Mouse (Mus musculus): ENCODE results near the gene Fam193a.

DNA sequence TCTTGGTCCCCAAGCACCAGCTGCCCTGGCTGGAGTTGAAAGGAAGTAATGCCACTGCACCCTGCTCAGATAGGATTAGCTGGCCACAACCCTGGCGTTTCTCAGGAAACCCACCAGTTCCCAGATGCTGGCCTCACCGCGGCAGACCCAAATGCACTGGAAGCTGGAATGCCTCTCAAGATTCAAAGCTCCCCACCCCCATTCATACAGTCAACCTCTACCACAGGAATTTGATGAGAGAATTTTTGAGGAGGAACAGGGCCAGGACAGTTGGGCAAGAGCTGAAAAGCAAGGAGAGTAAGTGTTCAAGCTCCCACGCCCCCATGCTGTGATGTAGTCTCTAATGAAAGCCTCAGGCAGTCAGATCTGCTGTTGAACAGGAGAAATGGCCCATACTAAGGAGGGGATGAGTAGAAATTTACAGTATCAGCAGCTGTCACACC lies 43.5 kb upstream of the Fam193a start:
- TF ChIP-seq CTCF (IDR thresholded peaks at IDR 0.05; ENCODE audit: insufficient read depth, low read depth, low read length) (no peak), POLR2A (IDR thresholded peaks at IDR 0.05; ENCODE audit: insufficient read depth, low read depth, low read length) (no peak)

Measured in olfactory bulb, adult 2 months (tissue).